9 mouse cellular contexts compared by ENCODE assay signal in the genomic region with DNA sequence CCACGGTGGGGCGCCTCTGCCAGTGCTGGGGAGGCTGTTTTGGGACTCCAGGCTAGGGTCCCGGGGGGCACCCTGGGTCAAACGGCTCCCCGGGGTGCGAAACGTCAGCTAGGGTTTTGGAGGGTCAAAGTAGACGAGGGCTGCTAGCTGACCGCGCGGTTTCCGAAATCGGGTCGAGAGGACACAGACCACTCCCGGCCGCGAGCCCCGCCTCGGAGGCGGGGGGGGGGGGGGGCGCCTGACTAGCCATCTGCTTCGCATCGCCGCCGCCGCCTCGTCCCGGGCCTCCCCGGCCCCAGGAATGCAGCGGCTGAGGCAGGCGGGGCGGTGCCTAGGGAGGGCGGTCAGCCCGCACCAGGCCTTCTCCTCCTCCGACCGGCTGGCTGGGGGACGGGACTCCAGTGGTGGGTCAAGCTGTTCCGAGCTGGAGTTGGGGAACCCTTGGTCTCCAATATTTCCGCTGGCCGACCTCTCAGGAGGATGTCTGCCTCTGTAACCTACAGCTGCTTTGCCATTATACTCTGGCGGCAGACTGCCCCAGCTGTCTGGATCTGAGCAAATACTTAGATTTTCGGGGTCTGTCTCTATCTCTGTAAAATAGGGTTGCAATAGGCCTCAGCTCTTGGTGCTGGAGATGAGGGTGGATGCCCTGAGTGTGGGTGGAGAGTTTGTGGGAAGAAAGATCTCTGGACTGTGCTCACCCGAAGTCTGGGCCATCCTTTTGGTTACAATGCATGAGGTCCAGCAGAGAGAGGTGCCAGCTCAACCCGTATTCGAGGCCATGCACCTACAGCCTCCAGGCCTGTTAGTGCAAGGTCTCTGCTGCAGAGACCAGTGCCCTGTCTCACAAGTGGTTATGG. TPM values are rescaled to one million over a fixed set of nuclear protein-coding genes. Genes with fewer than 3 reads are reported as not detected.
DNase-seq lines count a peak whose midpoint lies in the region; ATAC-seq and TF ChIP-seq lines count a peak whose summit lies in the region.
"Had no signal": no experiment of that assay in that cellular context is flagged by ENCODE, and none has a peak within 500 bp of the region (broad histone marks: within the 10 kb centered on the region; RNA-seq: fewer than 3 reads in every experiment).

No protein-coding gene starts in this region.

- H3K27ac ChIP-seq in liver, postnatal 0 days (ENCODE audit: low read depth): peak overlapping the region; percentile 51; the same call in 1 of the 2 replicates
- peak overlapping the region; percentile 88 for H3K27ac ChIP-seq in stomach, embryonic 14.5 days (ENCODE audit: low read length)

- H3K4me2 ChIP-seq in liver, postnatal 0 days (ENCODE audit: low read depth, low read length): peak overlapping the region; percentile 70
- peak overlapping the region; percentile 77 for H3K4me2 ChIP-seq in stomach, embryonic 14.5 days (replicated peaks; ENCODE audit: low read depth, low read length)

- peaks cover 71% of the 10 kb centered on the region for H3K27me3 ChIP-seq in liver, postnatal 0 days (ENCODE audit: insufficient read depth, low read length)
- peaks cover 22% of the 10 kb centered on the region for H3K27me3 ChIP-seq in stomach, embryonic 14.5 days (ENCODE audit: control insufficient read depth, insufficient read depth, low read length)

- ATAC-seq in liver, postnatal 0 days: no peak
- peak; percentile 70 for ATAC-seq in stomach, embryonic 14.5 days (ENCODE audit: insufficient number of reproducible peaks, insufficient read depth, low FRiP score, low read depth)

- no peaks in the 10 kb centered on the region for H3K36me3 ChIP-seq in liver, postnatal 0 days (replicated peaks; ENCODE audit: insufficient read depth, low read length)
- H3K36me3 ChIP-seq in stomach, embryonic 14.5 days (ENCODE audit: control insufficient read depth, insufficient read depth, low read length): peaks cover 3% of the 10 kb centered on the region; the same call in 1 of the 2 replicates

- peak overlapping the region; percentile 49 for H3K4me3 ChIP-seq in liver, postnatal 0 days (ENCODE audit: low read depth, low read length)
- H3K4me3 ChIP-seq in stomach, embryonic 14.5 days (ENCODE audit: low read depth, low read length): peak overlapping the region; percentile 61

- no peak for TF ChIP-seq CTCF in liver, postnatal 0 days (IDR thresholded peaks at IDR 0.05; ENCODE audit: low read depth)

- TF ChIP-seq EP300 in liver, postnatal 0 days (IDR thresholded peaks at IDR 0.05; ENCODE audit: low read depth): no peak

- no peaks in the 10 kb centered on the region for H3K9me3 ChIP-seq in liver, postnatal 0 days (ENCODE audit: low read length)
- no peaks in the 10 kb centered on the region for H3K9me3 ChIP-seq in stomach, embryonic 14.5 days (ENCODE audit: control insufficient read depth, low read depth, low read length)

- H3K9ac ChIP-seq in liver, postnatal 0 days (replicated peaks): 0 out of 2 replicates have a peak overlapping the region, but pooled peaks have one; percentile 51
- peak overlapping the region; percentile 79 for H3K9ac ChIP-seq in stomach, embryonic 14.5 days (replicated peaks; ENCODE audit: low read depth, low read length)

- WGBS in liver, postnatal 0 days (ENCODE audit: insufficient replicate concordance): 4% methylated on average over 36 of the region's 45 CpGs
- 4% methylated on average over 41 of the region's 45 CpGs for WGBS in stomach, embryonic 14.5 days

- peak; percentile 73 for DNase-seq in urinary bladder, postnatal 14 days (ENCODE audit: low spot score)
- DNase-seq in urinary bladder, adult 2 months (ENCODE audit: low spot score): no peak
- peak; percentile 61 to 81 for DNase-seq in heart, adult 18-20 months
- peak; percentile 56 for DNase-seq in kidney, adult 11 months
- DNase-seq in liver, postnatal 0 days: peak; percentile 41
- no peak for DNase-seq in spleen, postnatal 4 days (ENCODE audit: low spot score in 2 of 2)
- no peak for DNase-seq in cerebellum, postnatal 14 days

- H3K4me1 ChIP-seq in liver, postnatal 0 days (ENCODE audit: insufficient read depth): peaks cover 27% of the 10 kb centered on the region
- H3K4me1 ChIP-seq in stomach, embryonic 14.5 days (ENCODE audit: control insufficient read depth, insufficient read depth, low read length): peaks cover 36% of the 10 kb centered on the region

RNA-seq across cellular contexts. Expression of a gene that starts 1.5 kb away (rescaled TPM):
- polyA plus RNA-seq in urinary bladder, adult 2 months (2012; rRNA removed): 36.0 and 45.5 TPM in 2 replicates
- 1 to 10 TPM; 4.8 TPM for total RNA-seq in heart, adult 18-20 months (2021)
- polyA plus RNA-seq in liver, postnatal 0 days (2015; fragmentation: Nextera tagmentation; extraction: Ambion mirVana): 0.97 and 1.6 TPM in 2 replicates
- 17.8 and 23.3 TPM in 2 replicates for polyA plus RNA-seq in stomach, embryonic 14.5 days (2014; fragmentation: Nextera tagmentation; extraction: Ambion mirVana)

RNA-seq across cellular contexts. Expression of a gene that starts 34.4 kb away (rescaled TPM):
- polyA plus RNA-seq in urinary bladder, adult 2 months (2012; rRNA removed): not detected in 2 replicates
- not detected for total RNA-seq in heart, adult 18-20 months (2021)
- not detected in 2 replicates for polyA plus RNA-seq in liver, postnatal 0 days (2015; fragmentation: Nextera tagmentation; extraction: Ambion mirVana)
- not detected in 2 replicates for polyA plus RNA-seq in stomach, embryonic 14.5 days (2014; fragmentation: Nextera tagmentation; extraction: Ambion mirVana)
- total RNA-seq: MEL had no signal

RNA-seq across cellular contexts. Expression of a gene that starts 39.1 kb away (rescaled TPM):
- 38.8 and 40.9 TPM in 2 replicates for polyA plus RNA-seq in urinary bladder, adult 2 months (2012; rRNA removed)
- 10 to 100 TPM; 18.2 to 24.2 TPM for total RNA-seq in heart, adult 18-20 months (2021)
- 7.8 and 8.0 TPM in 2 replicates for polyA plus RNA-seq in liver, postnatal 0 days (2015; fragmentation: Nextera tagmentation; extraction: Ambion mirVana)
- polyA plus RNA-seq in stomach, embryonic 14.5 days (2014; fragmentation: Nextera tagmentation; extraction: Ambion mirVana): 69.8 and 76.6 TPM in 2 replicates

RNA-seq across cellular contexts. Expression of a gene that starts 39.6 kb away (rescaled TPM):
- polyA plus RNA-seq in urinary bladder, adult 2 months (2012; rRNA removed): 2.3 and 4.0 TPM in 2 replicates
- total RNA-seq in heart, adult 18-20 months (2021): 1 to 10 TPM; 1.7 to 2.1 TPM
- polyA plus RNA-seq in liver, postnatal 0 days (2015; fragmentation: Nextera tagmentation; extraction: Ambion mirVana): 0.26 and 0.52 TPM in 2 replicates
- polyA plus RNA-seq in stomach, embryonic 14.5 days (2014; fragmentation: Nextera tagmentation; extraction: Ambion mirVana): 2.4 and 3.4 TPM in 2 replicates

Comparison
In these comparisons a context has a peak if more than half of its experiments do, and no peak if none do; other contexts are left out.
1. DNase-seq: peak in urinary bladder, postnatal 14 days (single experiment), heart, adult 18-20 months (2 of 2), kidney, adult 11 months (single experiment) and liver, postnatal 0 days (single experiment); none in urinary bladder, adult 2 months (single experiment), spleen, postnatal 4 days (0 of 2) and cerebellum, postnatal 14 days (0 of 2).